Mouse (Mus musculus) gonadal fat pad, adult 2 months (tissue): Measurements from ENCODE around the gene Cabin1. TPM values are rescaled to one million over a fixed set of nuclear protein-coding genes. Genes with fewer than 3 reads are reported as not detected.

ENCODE experiments used
- DNase-seq: peaks from one replicate; pipeline ENCODE4 v3.0.0-alpha.2; 2012; ENCODE audit warnings: low read depth
- polyA plus RNA-seq: library from polyadenylated mRNA; depleted of rRNA; stranded (reverse); fragments of >200 nt; gene quantifications from 2 replicates; pipeline ENCODE4 v1.2.3, GENCODE M21; 2012; rRNA removed

Gene Cabin1
- polyA plus RNA-seq, 1 experiment = 33.0 TPM

GRCm38 (mm10) chr10:75636084-75636786 is 127.9 kb downstream of the Cabin1 start:
- DNase-seq = no peak

GRCm38 (mm10) chr10:75635693-75636055 is 128.5 kb downstream of the Cabin1 start:
- DNase-seq = peak; percentile 19

DNA sequence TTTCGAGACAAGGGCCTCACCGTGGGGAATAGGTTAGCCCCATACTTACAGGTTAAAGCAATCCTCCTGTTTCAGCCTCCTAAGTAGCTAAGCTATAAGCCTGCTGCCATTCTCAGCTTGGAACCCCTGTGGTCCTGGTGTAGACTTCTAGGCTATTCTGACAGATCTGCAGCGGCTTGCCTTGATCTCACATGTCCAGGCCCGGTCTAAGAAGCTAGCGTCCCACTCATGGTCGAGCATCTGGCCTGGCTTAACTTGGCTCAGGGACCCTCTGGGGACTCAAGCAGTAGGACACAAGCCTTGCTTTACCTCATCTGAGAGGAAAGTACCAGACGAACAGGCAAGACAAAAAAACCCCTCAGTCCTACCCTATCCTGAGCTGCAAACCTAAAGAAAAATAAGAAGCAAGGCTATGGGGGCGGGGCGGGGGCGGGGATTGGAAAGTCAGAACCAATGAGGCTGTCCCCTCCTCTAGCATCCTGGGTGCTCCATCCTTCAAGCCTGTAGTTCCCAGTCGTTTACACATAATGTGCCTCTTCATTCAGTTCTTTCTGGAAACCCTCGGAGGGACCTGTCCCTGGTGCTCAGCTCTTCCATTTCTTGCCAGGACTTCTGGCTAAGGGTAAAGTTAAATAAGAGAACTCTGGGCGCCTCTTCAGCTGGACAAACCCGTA is 129.0 kb downstream of the Cabin1 start:
- no peak for DNase-seq

DNA sequence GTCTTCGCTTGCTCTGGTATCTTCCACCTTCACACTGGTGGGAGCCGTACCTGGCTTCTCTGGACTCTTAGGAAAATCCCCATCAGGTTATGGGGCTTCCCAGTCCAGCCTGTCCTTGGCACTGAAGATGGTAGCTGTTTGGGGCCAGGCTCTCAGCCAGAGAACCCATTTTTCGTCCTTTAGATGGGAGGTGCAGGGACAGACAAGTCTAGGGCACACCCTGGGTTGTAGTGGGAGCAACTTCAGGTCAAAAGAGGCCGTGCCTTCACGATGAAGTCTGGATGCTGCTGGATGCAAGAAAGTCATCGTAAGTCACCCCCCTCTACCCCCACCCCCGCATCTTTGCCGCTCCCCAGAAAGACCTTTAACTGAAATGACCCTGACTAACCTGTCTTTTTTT is 129.5 kb downstream of the Cabin1 start:
- DNase-seq = no peak

DNA sequence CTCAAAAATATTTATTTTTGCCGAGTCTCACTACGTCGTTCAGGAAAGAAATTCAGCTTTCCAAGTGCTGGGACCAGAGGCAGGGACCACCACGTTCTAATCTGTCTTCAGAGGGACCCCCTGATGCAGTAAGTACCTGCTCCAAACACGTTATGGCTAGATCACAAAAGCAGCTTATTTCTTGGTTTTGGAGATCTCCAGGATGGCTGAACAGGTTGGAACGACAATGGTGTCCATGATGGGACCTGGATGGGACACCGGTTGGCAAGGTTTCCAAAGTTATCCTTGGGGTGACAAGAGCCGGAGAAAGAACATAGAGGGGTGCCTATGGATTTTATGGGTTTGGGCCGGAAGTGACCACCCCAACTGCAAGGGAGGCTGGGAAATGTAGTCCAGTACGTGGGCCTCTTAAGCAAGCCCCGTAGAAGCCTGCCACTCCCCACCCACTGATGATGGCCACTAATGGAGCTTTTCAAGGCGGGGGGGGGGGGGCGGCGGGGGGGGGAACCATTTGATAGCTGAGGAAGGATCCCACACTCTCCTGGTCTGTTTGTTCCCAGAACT is 130.5 kb downstream of the Cabin1 start:
- DNase-seq = no peak

DNA sequence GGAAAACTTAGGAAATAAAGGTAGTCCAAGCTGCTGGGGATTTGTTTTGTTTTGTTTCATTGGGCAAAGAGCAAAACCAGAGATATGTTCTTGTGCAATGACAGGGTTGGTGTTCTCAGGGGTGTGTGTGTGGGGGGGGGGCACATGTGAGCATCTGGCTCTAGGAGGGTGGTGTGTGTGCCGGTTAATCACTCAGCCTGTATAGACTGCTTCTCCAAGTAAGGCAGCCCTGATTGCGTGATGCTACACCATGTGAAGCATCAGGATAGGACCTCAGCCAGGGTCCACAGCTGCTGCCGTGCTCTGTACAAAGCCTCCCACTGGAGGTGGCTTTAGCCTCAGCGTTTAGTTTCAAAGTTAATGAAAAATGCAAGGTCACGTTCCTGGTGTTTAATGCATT is 131.1 kb downstream of the Cabin1 start:
- no peak for DNase-seq

DNA sequence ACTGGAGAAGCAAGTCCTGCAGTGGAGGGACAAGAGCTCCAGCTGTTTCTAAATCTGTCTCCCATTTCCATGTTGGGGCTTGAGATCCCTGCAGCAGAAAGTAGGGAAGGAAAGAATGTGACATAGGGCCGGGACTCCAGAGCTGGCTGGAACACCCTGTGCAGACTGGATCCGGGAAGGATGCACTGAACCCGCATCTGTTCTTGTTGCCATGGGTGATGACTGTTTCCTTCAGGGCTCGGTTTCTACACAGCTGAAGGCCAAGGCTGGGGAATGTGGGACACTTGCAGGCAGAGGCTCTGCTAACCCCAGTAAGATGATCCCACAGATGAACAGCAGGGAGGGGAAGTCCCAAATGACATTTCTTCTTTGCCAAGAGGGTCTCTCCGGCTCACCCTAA is 131.5 kb downstream of the Cabin1 start:
- DNase-seq = no peak

DNA sequence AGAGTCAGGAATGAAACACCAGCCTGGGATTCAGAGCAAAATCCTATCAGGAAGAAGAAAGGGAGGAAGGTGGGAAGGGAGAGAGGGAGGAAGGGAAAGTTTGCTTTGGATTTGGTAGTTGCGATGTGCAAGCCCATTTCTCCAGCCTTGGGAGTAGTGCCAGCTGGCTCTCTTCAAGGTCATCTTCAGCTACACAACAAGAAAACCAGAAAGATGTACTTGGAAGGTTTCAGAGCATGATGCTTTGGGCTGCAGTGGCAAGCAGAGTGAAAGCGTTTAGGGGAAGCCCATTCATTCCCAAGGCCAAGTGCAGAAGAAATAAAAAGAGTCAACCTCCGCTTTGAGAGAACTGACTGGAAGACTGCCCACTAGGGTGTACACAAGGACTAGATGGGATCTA is 136.7 kb downstream of the Cabin1 start:
- DNase-seq = no peak

DNA sequence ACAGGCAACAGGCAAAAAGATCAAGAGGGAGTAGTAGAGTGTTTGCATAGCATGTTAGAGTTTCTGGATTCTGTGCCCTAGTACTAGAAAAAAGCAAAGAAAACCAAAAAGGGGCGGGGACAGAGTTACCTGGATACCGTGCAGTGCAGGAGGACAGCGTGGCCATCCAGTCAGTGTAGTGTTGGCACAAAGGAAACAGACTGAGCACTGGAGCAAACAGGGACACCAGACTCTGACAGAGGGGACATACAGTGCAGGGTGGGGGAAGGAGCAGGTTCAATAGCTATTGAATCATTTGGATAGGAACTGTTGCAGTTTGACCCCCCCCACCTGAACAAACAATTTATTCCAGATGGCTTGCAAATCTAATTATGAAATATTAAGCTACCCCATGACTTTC is 137.2 kb downstream of the Cabin1 start:
- no peak for DNase-seq

DNA sequence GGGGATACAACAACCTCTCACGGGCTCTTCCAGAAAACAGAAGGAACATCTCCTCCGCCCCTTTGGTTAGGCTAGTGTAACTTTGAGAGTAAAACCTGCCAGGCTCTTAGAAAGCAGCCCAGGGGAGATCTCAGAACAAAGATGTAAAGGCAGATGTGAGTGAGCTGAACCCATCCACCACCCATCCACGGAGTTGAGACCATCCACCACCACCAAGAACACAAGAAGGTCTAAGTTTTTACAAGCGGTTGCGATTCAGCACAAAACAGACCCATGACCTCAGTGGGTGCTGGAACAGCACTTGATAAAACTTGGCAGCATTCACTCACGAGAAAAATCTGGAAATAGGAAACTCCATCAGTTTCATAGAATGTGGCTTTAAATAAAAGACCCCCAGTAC is 138.2 kb downstream of the Cabin1 start:
- DNase-seq = no peak

DNA sequence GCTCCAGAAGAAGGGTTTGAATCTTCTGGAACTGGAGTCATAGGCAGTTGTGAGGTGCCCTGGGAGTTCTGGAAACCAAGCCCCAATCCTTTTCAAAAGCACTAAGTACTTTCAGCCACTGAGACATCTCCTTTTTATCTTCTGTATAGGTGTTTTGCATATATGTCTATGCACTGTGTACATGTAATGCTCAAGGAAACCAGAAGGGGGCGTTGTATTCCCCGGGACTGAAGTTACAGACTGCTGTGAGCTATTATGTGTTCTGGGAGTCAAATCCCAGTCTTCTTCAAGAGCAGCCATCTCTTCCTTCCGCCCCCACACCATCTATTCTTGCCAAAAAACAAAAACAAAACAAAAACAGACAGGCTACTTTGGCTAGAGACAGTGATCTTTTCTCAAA is 143.3 kb downstream of the Cabin1 start:
- no peak for DNase-seq

DNA sequence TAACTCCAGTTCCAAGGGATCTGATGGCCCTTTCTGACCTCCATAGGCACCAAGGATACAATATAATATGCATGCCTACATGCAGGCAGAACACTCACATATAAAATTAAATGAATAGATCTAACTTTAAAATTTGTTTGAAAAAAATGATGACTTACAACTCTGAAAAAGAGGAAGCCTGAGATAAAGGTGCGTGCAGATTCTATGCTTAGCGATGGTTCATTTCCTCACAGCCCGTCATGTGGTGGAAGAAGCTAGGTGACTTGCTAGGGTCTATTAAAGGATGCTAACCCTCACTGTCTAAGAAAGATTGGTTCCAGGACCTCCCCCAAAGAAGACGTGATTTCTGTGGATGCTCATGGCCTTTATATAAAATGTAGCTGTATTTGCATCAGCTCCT is 148.1 kb downstream of the Cabin1 start:
- DNase-seq = no peak

- DNase-seq = no peak
Measured at GRCm38 (mm10) chr10:75610486-75610885, 153.7 kb downstream of the Cabin1 start.

DNA sequence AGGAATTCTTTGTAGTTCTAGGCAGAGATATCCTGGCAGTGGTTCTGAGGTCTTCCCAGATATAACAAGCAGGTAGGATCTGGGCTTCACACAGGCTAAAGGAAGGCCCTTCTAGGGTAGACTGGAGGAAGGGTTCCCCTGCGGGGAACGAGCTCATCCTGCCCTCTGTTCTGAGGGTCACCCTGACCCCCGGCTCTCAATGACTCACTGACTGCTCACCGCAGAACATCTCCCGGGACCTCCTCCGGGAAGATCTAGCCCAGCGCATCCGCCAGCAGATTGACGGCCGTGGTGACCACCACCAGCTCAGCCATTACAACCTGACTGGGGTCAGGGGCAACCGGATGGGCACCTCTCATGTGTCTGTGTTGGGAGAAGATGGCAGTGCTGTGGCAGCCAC is 155.2 kb downstream of the Cabin1 start:
- DNase-seq = no peak

DNA sequence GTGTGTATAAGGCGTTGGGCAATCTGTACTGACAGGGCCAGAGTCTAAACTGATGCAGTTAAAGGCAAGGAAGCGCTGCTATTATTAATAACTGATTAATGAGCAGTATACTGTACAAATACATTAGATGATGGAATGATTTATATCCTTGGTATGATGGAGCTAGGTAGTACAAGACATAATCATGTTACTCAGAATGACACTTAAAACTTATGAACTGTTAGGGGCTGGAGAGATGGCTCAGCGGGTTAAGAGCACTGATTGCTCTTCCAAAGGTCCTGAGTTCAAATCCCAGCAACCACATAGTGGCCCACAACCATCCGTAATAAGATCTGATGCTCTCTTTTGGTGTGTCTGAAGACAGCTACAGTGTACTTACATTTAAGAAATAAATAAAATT is 156.9 kb downstream of the Cabin1 start:
- no peak for DNase-seq

DNA sequence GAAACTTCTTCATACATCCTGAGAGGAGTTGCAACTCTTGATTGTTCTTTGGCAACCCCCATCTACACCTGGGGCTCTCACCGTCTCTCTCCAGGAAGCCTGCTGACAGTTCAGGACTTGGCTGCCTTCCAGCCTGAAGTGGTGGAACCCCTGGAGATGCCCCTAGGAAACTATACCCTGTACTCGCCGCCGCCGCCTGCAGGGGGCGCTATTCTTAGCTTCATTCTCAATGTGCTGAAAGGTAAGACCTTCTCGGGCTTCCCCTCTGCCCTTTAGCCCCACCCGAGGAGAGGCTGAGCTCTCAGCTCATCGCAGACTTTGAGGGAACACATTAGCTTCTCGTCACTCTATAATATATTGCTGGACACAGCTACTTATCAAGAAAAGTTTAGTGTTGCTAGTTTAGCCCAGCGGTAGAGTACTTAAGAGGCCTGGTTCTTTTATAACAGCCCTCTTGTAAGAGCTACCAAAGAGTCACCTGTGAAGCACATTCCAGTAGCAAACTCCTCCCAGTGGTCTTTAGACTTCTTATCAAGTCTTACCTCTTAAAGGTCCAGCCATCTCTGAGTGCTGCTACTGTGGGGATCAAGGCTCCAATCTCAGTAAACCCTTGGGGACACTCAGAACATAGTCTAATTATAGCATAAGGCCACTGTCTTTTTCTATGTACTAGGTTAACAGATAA is 158.8 kb downstream of the Cabin1 start:
- no peak for DNase-seq

- DNase-seq = no peak
Measured at GRCm38 (mm10) chr10:75600189-75600730, 163.9 kb downstream of the Cabin1 start.

Other genes with a start within 250 kb of the Cabin1 start
- gene Snrpd3, start 246.8 kb downstream of the Cabin1 start, polyA plus RNA-seq = 12.8 and 23.1 TPM in 2 replicates
- 47.6 and 51.9 TPM in 2 replicates for gene Gucd1, start 246.4 kb downstream of the Cabin1 start, polyA plus RNA-seq
- gene Lrrc75b, start 204.0 kb downstream of the Cabin1 start, polyA plus RNA-seq = 9.0 and 18.2 TPM in 2 replicates
- gene Ggt1, start 202.7 kb downstream of the Cabin1 start, polyA plus RNA-seq = 127 and 198 TPM in 2 replicates
- 41.4 and 47.0 TPM in 2 replicates for gene Ggt5, start 175.0 kb downstream of the Cabin1 start, polyA plus RNA-seq
- 21.5 and 32.8 TPM in 2 replicates for gene Susd2, start 120.3 kb downstream of the Cabin1 start, polyA plus RNA-seq
- 97.9 and 149 TPM in 2 replicates for gene Ddt, start 9.1 kb upstream of the Cabin1 start, polyA plus RNA-seq
- gene Gm20441, start 16.6 kb upstream of the Cabin1 start, polyA plus RNA-seq = 1.2 TPM in 1 of 2 replicates, not detected in the other
- gene Gstt3, start 17.1 kb upstream of the Cabin1 start, polyA plus RNA-seq = 99.8 and 148 TPM in 2 replicates
- gene Gstt1, start 34.2 kb upstream of the Cabin1 start, polyA plus RNA-seq = 143 and 149 TPM in 2 replicates
- 1.0 and 2.6 TPM in 2 replicates for gene Gstt4, start 58.2 kb upstream of the Cabin1 start, polyA plus RNA-seq
- 140 and 162 TPM in 2 replicates for gene Gstt2, start 73.1 kb upstream of the Cabin1 start, polyA plus RNA-seq
- 670 and 829 TPM in 2 replicates for gene Mif, start 95.9 kb upstream of the Cabin1 start, polyA plus RNA-seq
- 186 and 253 TPM in 2 replicates for gene Derl3, start 129.1 kb upstream of the Cabin1 start, polyA plus RNA-seq
- gene Smarcb1, start 157.3 kb upstream of the Cabin1 start, polyA plus RNA-seq = 37.1 and 46.1 TPM in 2 replicates
- 138 and 191 TPM in 2 replicates for gene Chchd10, start 168.8 kb upstream of the Cabin1 start, polyA plus RNA-seq
- 15.5 and 16.6 TPM in 2 replicates for gene Mmp11, start 172.2 kb upstream of the Cabin1 start, polyA plus RNA-seq
- gene Gm867, start 176.3 kb upstream of the Cabin1 start, polyA plus RNA-seq = 1.0 and 1.4 TPM in 2 replicates
- 0.24 and 0.55 TPM in 2 replicates for gene Vpreb3, start 178.7 kb upstream of the Cabin1 start, polyA plus RNA-seq
- 0.07 and 0.13 TPM in 2 replicates for gene Gm5134, start 190.2 kb upstream of the Cabin1 start, polyA plus RNA-seq